Mouse (Mus musculus) erythroid progenitor cell, adult 5-6 weeks (primary cell): ENCODE measurements around the gene Rtl6. TPM values are rescaled to one million over a fixed set of nuclear protein-coding genes. Genes with fewer than 3 reads are reported as not detected.

Experiments
- ATAC-seq: replicated peaks from 2 replicates; pipeline ENCODE4 v1.8.0; 2016; ENCODE audit warnings: moderate number of reproducible peaks, mild to moderate bottlenecking, moderate TSS enrichment, inconsistent platforms; ENCODE audit not compliant: poor library complexity, low FRiP score, severe bottlenecking
- total RNA-seq, 2 experiments: library from RNA; stranded (forward) in 1 of 2; stranded (reverse) in 1 of 2; fragments of 150-400 nt in 1 of 2; fragments of 186-747, 209-891 nt in 1 of 2; gene quantifications; 2 replicates each; pipeline versions ENCODE4 v1.2.3 to v1.2.4; 2015 to 2017; ENCODE audit warnings: low replicate concordance in 2 of 2

The Rtl6 gene
- total RNA-seq, 2 experiments from 2014 or later, result not detected

GRCm38 (mm10) chr15:84541175-84541574 lies 16.4 kb downstream of the Rtl6 start:
- no peak for ATAC-seq

GRCm38 (mm10) chr15:84538974-84539588 lies 18.5 kb downstream of the Rtl6 start:
- ATAC-seq, result no peak

DNA sequence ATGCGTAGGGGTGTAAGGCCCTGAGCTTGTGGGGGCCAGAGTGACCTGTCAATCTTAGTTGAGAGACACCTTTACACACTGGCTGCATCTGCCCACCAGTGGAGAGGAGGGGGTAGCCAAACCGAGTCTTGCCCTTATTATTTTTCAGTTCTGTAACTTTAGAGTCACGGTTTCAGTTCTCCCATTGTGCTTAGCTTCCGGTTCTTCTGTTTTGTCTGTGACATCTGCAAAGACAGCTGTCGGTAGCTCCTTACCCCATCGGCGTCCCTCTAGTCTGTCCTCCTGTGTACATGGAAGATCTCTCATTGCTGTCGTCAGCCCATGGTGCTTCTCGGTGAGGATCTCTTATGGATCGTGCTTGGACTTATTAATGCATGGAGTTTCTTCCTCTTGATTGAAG lies 20.5 kb downstream of the Rtl6 start:
- ATAC-seq, result no peak

GRCm38 (mm10) chr15:84536611-84537010 lies 21.0 kb downstream of the Rtl6 start:
- ATAC-seq, result no peak

DNA sequence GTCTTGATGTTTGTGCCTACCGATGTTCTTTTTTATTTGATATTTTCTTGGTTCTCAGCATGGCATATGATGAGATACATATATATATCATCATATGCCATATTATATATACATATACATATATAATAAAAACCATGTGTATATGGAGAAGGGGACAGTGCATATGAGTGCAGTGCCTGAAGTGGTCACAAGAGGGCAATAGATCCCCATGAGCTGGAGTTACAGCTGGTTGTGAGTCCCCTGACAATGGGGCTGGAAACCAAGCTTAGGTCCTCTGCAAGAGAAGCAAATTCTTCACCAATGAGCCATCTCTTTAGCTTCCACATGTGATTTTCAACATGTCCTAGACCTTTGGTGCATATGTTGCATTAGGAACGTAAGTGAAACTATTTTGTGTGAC lies 21.7 kb downstream of the Rtl6 start:
- no peak for ATAC-seq

GRCm38 (mm10) chr15:84532211-84532610 lies 25.4 kb downstream of the Rtl6 start:
- no peak for ATAC-seq

DNA sequence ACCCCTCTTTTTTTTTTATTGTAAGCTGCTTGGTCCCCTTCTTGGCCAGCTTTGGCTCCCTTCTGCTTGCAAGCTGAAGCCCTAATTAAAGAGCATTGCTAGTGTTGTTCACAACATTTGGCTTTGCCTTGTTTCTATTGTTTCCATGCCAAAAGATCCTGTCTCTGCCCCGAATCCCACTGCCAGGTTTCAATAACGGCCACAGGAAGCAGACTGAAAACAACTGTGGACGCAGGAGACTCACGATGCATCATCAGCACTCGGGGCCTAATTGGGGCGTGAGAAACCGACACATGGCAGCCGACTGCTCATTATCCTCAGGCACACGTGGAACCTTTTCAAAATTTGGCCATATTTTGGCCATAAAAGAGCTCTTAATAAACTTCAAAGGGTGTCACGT lies 26.1 kb downstream of the Rtl6 start:
- ATAC-seq, result no peak

GRCm38 (mm10) chr15:84526921-84527320 lies 30.7 kb downstream of the Rtl6 start:
- no peak for ATAC-seq

- ATAC-seq, result no peak
Measured at GRCm38 (mm10) chr15:84525222-84525883, 32.3 kb downstream of the Rtl6 start.

DNA sequence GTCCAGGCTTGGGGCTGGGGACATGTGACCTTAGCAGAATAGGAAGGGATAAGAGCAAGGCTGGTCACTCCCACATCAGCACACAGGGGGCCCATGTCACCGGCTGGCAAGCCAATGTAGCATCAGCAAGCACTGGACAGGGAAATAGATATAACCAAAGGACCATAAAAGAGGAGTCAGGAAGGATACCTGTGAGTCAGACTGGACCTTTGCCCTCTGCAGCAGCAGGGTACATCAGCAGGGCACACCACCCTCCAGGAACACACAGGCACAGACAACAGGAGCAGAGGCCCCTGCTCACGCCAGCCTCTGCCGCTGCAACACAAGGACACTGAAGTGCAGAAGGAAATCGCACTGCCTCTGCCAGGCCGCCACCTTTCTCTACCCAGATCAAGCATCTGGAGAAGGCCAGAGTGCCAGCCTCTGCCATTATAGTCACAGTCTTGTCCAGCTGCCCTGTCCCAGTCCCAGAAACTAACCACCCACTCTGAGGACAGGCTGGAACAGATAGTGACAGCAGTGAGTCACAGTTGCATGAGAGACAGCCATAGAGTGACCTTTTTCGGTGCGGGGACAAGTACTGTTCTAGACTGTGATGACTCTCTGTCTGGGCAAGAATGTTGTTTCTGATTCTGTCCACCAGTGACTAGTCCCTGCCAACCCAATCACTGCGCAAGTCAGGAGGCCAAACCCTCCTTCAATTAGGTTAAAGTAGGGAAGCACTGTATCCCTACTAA lies 34.5 kb downstream of the Rtl6 start:
- no peak for ATAC-seq

DNA sequence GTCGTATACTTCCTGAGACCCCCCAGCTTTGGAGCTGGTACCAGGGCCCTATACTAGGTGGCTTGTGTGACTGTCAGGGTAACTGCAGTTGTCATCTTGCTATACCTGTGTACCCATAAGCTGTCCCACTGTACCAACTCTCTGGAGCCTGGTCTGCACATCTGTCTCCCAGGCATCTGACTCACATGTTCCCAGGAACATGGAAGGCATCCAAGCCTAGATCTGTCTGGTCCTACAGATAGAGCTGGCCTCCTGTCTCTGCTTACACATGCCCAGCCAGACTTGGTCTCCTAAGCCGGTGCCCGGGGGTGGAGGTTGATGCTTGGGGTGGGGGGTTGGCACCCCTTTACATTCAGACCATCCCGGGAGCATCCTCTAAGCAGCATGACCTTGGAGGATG lies 36.1 kb downstream of the Rtl6 start:
- no peak for ATAC-seq

- no peak for ATAC-seq
Measured at GRCm38 (mm10) chr15:84518540-84518939, 39.1 kb downstream of the Rtl6 start.

DNA sequence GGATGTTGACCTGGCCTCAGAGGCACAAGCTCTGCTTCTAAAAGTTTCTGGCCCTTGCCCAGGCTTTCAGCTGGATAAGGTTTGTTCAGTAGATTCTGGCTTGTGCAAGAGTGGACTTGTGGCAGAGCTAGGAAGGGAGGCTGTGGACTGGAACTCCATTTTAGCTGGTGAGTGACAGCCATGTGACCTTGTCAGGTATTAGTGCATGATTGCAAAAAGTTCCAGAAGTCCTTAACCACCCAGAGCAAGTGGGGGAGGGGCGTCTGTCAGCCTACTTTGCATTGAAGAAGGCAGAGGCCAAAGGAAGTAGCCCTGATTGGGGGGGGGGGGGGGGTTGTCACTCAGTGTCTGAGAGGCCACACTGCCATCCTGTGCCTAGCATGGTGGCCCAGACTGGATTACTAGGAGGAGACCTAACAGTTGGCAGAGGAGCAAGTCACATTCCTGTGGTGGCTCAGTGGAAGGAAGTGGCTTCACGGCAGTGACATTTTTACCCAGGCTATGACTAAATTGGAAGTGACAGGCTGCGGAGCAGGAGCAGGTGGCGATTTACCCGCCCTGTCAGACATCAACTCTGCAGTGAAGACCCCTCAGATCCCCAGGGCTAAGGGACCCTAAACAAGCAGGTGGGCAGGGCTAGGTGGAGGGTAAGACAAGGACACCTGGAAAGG lies 44.9 kb downstream of the Rtl6 start:
- no peak for ATAC-seq

GRCm38 (mm10) chr15:84509981-84510380 lies 47.6 kb downstream of the Rtl6 start:
- ATAC-seq, result no peak

DNA sequence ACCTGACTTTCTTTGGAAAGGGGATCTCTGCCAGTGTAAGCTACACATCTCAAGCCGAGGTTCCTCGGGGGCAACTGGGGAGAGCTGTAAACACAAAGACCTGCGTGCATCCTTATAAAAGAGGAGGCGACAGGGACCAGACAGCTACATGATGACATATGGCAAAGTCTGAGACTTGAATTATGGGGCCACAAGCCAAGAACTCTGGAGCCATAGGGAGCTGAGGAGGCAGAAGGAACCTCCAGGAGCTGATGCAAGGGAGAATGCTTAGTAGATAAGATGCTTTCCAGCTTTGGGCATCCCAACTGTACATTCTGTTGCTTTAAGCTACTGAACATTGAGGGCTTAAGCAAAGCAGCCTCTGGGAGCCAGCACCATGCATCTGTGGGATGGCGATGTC lies 48.5 kb downstream of the Rtl6 start:
- ATAC-seq, result no peak

- no peak for ATAC-seq
Measured at GRCm38 (mm10) chr15:84506026-84506425, 51.6 kb downstream of the Rtl6 start.

GRCm38 (mm10) chr15:84504895-84505294 lies 52.7 kb downstream of the Rtl6 start:
- no peak for ATAC-seq
